Mouse (Mus musculus) skeletal muscle tissue, postnatal 0 days (tissue): Measurements from ENCODE around the gene Smco1. TPM values are rescaled to one million over a fixed set of nuclear protein-coding genes. Genes with fewer than 3 reads are reported as not detected.
A peak's percentile ranks its signal among the peaks of the same experiment; 100 is the strongest.

Experiments used
- microRNA counts: library from miRNA; unstranded; fragments of <30 nt; microRNA quantifications from one replicate; lab custom pipeline; 2015
- microRNA-seq, 2 experiments: library from miRNA; unstranded; fragments of <30 nt; microRNA quantifications; one replicate each; pipeline ENCODE4; 2016
- polyA plus RNA-seq: library from polyadenylated mRNA; unstranded; fragments of >200 nt; fragmentation: Nextera tagmentation; extraction: Ambion mirVana; gene quantifications from 2 replicates; pipeline ENCODE4 v1.2.1, GENCODE M21; 2015

The Smco1 gene
- polyA plus RNA-seq: 3.0 and 3.2 TPM in 2 replicates

GRCm38 (mm10) chr16:32271291-32271690 lies at the start of gene Smco1:
Gene Smco1, plus strand, starts transcription at chr16:32271468.

GRCm38 (mm10) chr16:32246952-32247370 lies 24.3 kb upstream of the Smco1 start, which contains the start of the genes Fbxo45 and Wdr53:
Gene Fbxo45, minus strand, starts transcription at chr16:32247158.
Gene Wdr53, plus strand, starts transcription at chr16:32247227.

GRCm38 (mm10) chr16:32277308-32278256 lies 6.3 kb downstream of the Smco1 start, which contains the start of gene Rnf168:
Gene Rnf168, plus strand, starts transcription at chr16:32277459.

MicroRNAs encoded within 50 kb of the gene (microRNA counts, 519-probe panel; counts per million panel counts)
- 296 counts per million, percentile 58 among the panel's probes with 10 or more counts for microRNA mmu-miR-1946a (lab: Ali Mortazavi, UCI)

Small RNA genes lying within 50 kb of the gene (microRNA-seq; reads per million reads assigned to microRNA genes)
- gene Mir1946a: 0 reads per million in 2 experiments

Other genes starting within 250 kb of the Smco1 start
- gene Pak2, start 192.1 kb upstream of the Smco1 start, polyA plus RNA-seq: 15.9 and 16.9 TPM in 2 replicates
- gene Pigx, start 171.7 kb upstream of the Smco1 start, polyA plus RNA-seq: 37.9 and 38.3 TPM in 2 replicates
- 9.8 and 11.2 TPM in 2 replicates for gene Cep19, start 171.7 kb upstream of the Smco1 start, polyA plus RNA-seq
- gene Nrros, start 105.9 kb upstream of the Smco1 start, polyA plus RNA-seq: 13.0 and 20.7 TPM in 2 replicates
- not detected in 2 replicates for gene Bex6, start 91.6 kb upstream of the Smco1 start, polyA plus RNA-seq
- 4.6 and 5.6 TPM in 2 replicates for gene Fbxo45, start 24.3 kb upstream of the Smco1 start, polyA plus RNA-seq
- gene Wdr53, start 24.2 kb upstream of the Smco1 start, polyA plus RNA-seq: 11.3 and 13.7 TPM in 2 replicates
- gene Rnf168, start 6.0 kb downstream of the Smco1 start, polyA plus RNA-seq: 9.3 and 12.2 TPM in 2 replicates
- 10.4 and 11.0 TPM in 2 replicates for gene Ubxn7, start 60.8 kb downstream of the Smco1 start, polyA plus RNA-seq
- gene Tm4sf19, start 129.0 kb downstream of the Smco1 start, polyA plus RNA-seq: not detected in 2 replicates
- gene Tctex1d2, start 148.2 kb downstream of the Smco1 start, polyA plus RNA-seq: 13.1 and 15.3 TPM in 2 replicates
- gene Pcyt1a, start 159.5 kb downstream of the Smco1 start, polyA plus RNA-seq: 43.1 and 43.9 TPM in 2 replicates
- 0.09 and 0.23 TPM in 2 replicates for gene Slc51a, start 216.4 kb downstream of the Smco1 start, polyA plus RNA-seq
- not detected in 2 replicates for gene Zdhhc19, start 224.8 kb downstream of the Smco1 start, polyA plus RNA-seq